Mouse (Mus musculus) kidney, embryonic 14.5 days (tissue): ENCODE results near the gene Gm11027. TPM values are rescaled to one million over a fixed set of nuclear protein-coding genes. Genes with fewer than 3 reads are reported as not detected.
"Not testable (repeated sequence)": the region's sequence is repeated elsewhere in the genome, so short reads cannot be mapped to it uniquely, and the experiment has no call there.

Source experiments
- ATAC-seq: fragments of 200-750 bp; cut with Nextera tagmentation; 2 replicates; pipeline ENCODE4 v1.8.0; 2017; ENCODE audit warnings: moderate number of reproducible peaks, mild to moderate bottlenecking, moderate TSS enrichment, moderate library complexity; ENCODE audit not compliant: low FRiP score, low TSS enrichment
- H3K27ac ChIP-seq: fragments of 300-500 bp; sonication (generic); 2 replicates; pipeline ENCODE4 v1.5.1; 2014; ENCODE audit warnings: low read depth, mild to moderate bottlenecking, low read length, moderate library complexity, mixed read lengths
- H3K27me3 ChIP-seq: fragments of 300-500 bp; sonication (generic); 2 replicates; pipeline ENCODE4 v1.6.1; 2014; ENCODE audit warnings: mild to moderate bottlenecking, low read length; ENCODE audit not compliant: control insufficient read depth, insufficient read depth
- H3K36me3 ChIP-seq: fragments of 300-500 bp; sonication (generic); 2 replicates; pipeline ENCODE4 v1.6.1; 2014; ENCODE audit warnings: low read length, mixed read lengths; ENCODE audit not compliant: control insufficient read depth, insufficient read depth
- H3K4me1 ChIP-seq: fragments of 300-500 bp; sonication (generic); 2 replicates; pipeline ENCODE4 v1.6.1; 2014; ENCODE audit warnings: low read length, mixed read lengths; ENCODE audit not compliant: control insufficient read depth, insufficient read depth
- H3K4me2 ChIP-seq: fragments of 300-500 bp; sonication (generic); replicated peaks from 2 replicates; pipeline ENCODE4 v1.6.1; 2014; ENCODE audit warnings: low read depth, mild to moderate bottlenecking, low read length
- H3K4me3 ChIP-seq: fragments of 300-500 bp; sonication (generic); 2 replicates; pipeline ENCODE4 v1.5.1; 2014; ENCODE audit warnings: mild to moderate bottlenecking, low read length
- H3K9ac ChIP-seq: fragments of 300-500 bp; sonication (generic); 2 replicates; pipeline ENCODE4 v1.6.1; 2014; ENCODE audit warnings: low read depth, mild to moderate bottlenecking, low read length, moderate library complexity
- H3K9me3 ChIP-seq: fragments of 300-500 bp; sonication (generic); 2 replicates; pipeline ENCODE4 v1.6.1; 2016; ENCODE audit warnings: low read length; ENCODE audit not compliant: control insufficient read depth
- WGBS: fragments of 180-500 bp; shearing (Covaris S2); extraction: QIAGEN DNeasy Blood & Tissue Kit; methylation state at CpG from one replicate; pipeline ENCODE4 v1.1.7; 2014; 5-methylcytosine and 5-hydroxymethylcytosine counted together
- polyA plus RNA-seq: library from polyadenylated mRNA; unstranded; fragments of >200 nt; fragmentation: Nextera tagmentation; extraction: Ambion mirVana; gene quantifications from 2 replicates; pipeline ENCODE4 v1.2.1, GENCODE M21; 2014

Gm11027 gene
- polyA plus RNA-seq = not detected in 2 replicates

DNA sequence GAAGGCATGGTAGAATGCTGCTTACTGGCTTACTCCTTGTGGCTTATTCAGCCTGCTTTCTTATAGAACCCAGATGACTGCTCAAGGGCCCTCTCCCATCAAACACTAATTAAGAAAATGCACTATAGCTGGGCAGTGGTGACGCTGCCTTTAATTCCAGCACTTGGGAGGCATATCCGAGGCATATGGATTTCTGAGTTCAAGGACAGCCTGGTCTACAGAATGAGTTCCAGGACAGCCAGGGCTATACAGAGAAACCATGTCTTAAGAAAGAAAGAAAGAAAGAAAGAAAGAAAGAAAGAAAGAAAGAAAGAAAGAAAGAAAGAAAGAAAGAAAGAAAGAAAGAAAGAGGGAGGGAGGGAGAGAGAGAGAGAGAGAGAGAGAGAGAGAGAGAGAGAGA is at the start of gene Gm11027:
Gene Gm11027 (plus strand): TSS at position 301 of the 400 bp plus-strand sequence.
- H3K9me3 ChIP-seq, H3K27me3 ChIP-seq, H3K36me3 ChIP-seq, H3K4me3 ChIP-seq, H3K27ac ChIP-seq, H3K4me1 ChIP-seq, H3K4me2 ChIP-seq, ATAC-seq, H3K9ac ChIP-seq: not testable (repeated sequence)
- 83% methylated on average over 2 of the region's 2 CpGs for whole genome bisulfite sequencing

DNA sequence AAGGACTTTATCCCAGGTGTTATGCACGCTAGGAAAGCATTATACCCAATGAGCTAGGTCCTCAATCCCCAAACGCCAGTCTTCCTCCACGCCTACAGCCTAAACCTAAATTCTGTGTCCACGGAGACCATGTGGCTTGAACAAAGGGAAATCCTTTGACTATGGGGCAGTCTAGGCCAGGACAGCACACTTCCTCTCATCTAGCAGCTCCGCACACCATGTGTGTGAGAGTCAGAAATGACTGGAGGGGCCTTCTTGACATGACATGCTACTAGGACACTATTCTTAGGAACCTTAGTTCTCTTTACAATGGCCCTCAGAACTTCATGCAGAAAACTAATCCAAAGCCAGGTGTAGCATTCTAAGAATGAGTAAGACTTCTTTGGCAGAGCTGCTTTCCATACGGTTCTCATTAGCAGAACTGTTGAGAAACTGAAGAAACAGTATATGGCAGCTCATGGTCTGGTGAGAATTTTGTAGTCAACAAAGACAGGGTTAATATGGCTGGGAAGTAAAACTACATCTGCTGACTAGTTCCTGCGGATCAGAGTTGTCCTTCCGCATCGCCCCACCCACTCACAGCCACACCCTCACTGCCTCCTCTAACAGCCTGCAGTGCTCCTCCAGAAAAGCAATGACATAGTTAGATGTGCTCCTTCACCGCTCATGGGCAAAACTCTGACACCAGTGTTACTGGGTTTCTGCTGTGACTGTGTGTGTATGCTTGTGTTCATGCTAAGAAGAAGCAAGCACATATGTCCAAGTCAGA is 48.7 kb upstream of the Gm11027 start:
- no peak for ATAC-seq
- no peak overlapping the region for H3K9ac ChIP-seq
- no peak overlapping the region for H3K4me3 ChIP-seq
- WGBS = 90% methylated on average over 10 of the region's 10 CpGs
- no peak overlapping the region for H3K4me2 ChIP-seq
- H3K36me3 ChIP-seq = peaks cover 13% of the 10 kb centered on the region; the same call in 1 of the 2 replicates
- H3K4me1 ChIP-seq = no peaks in the 10 kb centered on the region
- no peaks in the 10 kb centered on the region for H3K9me3 ChIP-seq
- no peaks in the 10 kb centered on the region for H3K27me3 ChIP-seq
- no peak overlapping the region for H3K27ac ChIP-seq

DNA sequence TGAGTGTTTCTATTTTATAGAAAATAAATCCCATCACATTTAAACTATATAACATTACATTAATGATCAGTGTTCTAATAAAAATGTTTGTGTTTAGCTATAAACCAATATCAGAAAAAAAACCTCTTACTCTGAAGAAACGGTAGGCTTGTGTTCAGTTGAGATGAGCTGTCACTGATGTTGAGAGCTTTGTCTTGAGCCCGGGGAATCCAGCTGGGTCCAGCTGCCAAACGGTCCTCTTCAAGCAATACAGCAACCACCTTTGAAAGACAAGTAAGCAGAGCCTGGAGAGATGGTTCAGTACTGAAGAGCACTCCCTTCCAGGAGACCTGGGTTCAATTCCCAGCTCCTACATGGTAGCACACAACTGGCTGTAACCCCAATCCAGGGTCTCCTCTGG is 45.7 kb upstream of the Gm11027 start:
- Histone ChIP-seq H3K4me2 (no peak overlapping the region), H3K4me3 (no peak overlapping the region), H3K9me3 (no peaks in the 10 kb centered on the region), H3K27me3 (no peaks in the 10 kb centered on the region), H3K4me1 (no peaks in the 10 kb centered on the region), H3K36me3 (peaks cover 10% of the 10 kb centered on the region; the same call in 1 of the 2 replicates), H3K27ac (no peak overlapping the region), H3K9ac (no peak overlapping the region)
- no peak for ATAC-seq
- 79% methylated on average over 3 of the region's 3 CpGs for WGBS

DNA sequence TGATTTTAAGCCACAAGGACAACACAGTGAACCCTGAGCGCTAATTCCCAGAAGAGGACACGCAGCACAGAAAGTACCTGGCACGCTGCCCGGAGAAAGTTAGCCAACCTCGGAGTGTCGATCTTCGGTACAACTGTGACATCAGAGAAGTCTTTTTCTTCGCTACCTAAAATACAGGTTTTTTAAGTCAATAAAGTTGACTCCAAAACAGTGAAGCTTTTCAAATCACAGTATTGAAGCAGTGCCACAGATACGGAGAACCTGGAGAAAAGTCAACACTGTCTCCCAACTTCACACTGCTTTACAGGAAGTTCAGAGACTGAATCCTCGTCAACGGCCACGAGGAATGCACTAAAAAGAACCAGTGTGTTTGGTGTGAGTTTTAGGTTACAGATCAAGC is 43.6 kb upstream of the Gm11027 start:
- H3K27me3 ChIP-seq = no peaks in the 10 kb centered on the region
- no peak overlapping the region for H3K4me2 ChIP-seq
- no peak overlapping the region for H3K9ac ChIP-seq
- no peaks in the 10 kb centered on the region for H3K4me1 ChIP-seq
- 69% methylated on average over 12 of the region's 12 CpGs for WGBS
- H3K4me3 ChIP-seq = no peak overlapping the region
- H3K36me3 ChIP-seq = peaks cover 3% of the 10 kb centered on the region; the same call in 1 of the 2 replicates
- no peaks in the 10 kb centered on the region for H3K9me3 ChIP-seq
- H3K27ac ChIP-seq = no peak overlapping the region
- no peak for ATAC-seq

DNA sequence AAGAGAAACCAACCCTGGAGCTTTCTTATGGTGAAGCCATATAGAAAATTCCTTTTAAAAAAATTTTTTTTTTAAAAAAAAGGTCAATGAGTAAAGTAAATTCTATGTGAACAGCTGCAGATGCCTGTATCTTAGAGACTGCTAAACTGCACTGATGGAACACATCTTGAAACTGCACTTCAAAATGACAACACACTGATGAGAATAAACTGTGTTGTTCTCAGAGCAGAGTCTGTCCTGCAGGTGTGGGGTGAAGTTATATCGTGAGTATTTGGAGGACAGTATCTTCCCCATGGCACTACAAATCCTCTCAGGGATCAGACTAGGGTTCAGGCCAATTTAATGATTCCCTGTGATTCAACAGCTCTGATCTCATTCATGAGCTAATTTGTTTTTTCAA is 43.1 kb upstream of the Gm11027 start:
- H3K4me2 ChIP-seq = no peak overlapping the region
- H3K4me1 ChIP-seq = no peaks in the 10 kb centered on the region
- H3K9me3 ChIP-seq = no peaks in the 10 kb centered on the region
- H3K36me3 ChIP-seq = peaks cover 3% of the 10 kb centered on the region; the same call in 1 of the 2 replicates
- H3K27ac ChIP-seq = no peak overlapping the region
- no peak overlapping the region for H3K4me3 ChIP-seq
- no peak for ATAC-seq
- no peak overlapping the region for H3K9ac ChIP-seq
- no peaks in the 10 kb centered on the region for H3K27me3 ChIP-seq
- 92% methylated on average over 1 of the region's 1 CpGs for WGBS

DNA sequence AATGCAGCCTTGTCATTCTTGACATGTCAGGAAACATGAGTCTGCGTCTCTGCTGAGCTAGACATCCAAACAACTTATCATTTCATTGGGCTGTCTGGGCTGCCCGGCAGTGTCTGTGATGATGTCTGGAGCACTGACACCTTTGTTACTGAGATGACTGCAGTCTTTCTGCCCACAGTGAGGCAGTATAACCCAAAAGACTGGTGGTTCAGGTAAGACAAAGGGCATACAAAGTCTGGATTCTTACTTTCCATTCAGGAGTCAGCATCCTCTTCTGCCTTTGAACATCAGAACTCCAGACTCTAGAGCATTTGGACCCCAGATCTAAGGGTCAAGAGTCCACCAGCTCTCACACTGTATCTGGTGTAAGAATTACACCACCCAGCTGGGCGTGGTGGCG is 39.8 kb upstream of the Gm11027 start:
- H3K4me2 ChIP-seq = no peak overlapping the region
- H3K27me3 ChIP-seq = no peaks in the 10 kb centered on the region
- no peaks in the 10 kb centered on the region for H3K4me1 ChIP-seq
- WGBS = 82% methylated on average over 4 of the region's 4 CpGs
- H3K4me3 ChIP-seq = no peak overlapping the region
- no peak overlapping the region for H3K27ac ChIP-seq
- H3K9me3 ChIP-seq = no peaks in the 10 kb centered on the region
- ATAC-seq = no peak
- H3K9ac ChIP-seq = no peak overlapping the region
- H3K36me3 ChIP-seq = peaks cover 6% of the 10 kb centered on the region; the same call in 1 of the 2 replicates

DNA sequence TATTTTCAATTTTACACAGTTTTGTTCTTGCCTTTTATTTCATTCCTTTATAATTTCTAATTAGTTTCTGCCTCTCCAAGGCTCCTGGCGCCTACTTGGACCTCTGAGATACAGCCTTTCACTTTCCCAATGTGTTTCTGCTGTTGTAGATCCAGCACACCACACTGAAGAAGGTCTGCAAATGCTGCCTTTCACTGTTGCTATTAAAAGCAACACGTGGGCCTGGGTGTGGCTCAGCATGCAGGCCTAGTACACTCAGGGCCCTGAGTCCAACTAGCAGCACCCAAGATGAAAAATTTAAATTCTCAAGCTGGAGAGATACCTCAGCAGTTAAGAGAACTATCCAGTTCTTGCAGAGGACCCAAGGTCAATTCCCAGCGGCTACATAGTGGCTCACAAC is 38.5 kb upstream of the Gm11027 start:
- H3K4me3 ChIP-seq = no peak overlapping the region
- H3K9ac ChIP-seq = no peak overlapping the region
- no peak overlapping the region for H3K27ac ChIP-seq
- no peak overlapping the region for H3K4me2 ChIP-seq
- H3K36me3 ChIP-seq = peaks cover 6% of the 10 kb centered on the region
- 93% methylated on average over 3 of the region's 3 CpGs for WGBS
- no peak for ATAC-seq
- no peaks in the 10 kb centered on the region for H3K4me1 ChIP-seq
- no peaks in the 10 kb centered on the region for H3K27me3 ChIP-seq
- no peaks in the 10 kb centered on the region for H3K9me3 ChIP-seq

DNA sequence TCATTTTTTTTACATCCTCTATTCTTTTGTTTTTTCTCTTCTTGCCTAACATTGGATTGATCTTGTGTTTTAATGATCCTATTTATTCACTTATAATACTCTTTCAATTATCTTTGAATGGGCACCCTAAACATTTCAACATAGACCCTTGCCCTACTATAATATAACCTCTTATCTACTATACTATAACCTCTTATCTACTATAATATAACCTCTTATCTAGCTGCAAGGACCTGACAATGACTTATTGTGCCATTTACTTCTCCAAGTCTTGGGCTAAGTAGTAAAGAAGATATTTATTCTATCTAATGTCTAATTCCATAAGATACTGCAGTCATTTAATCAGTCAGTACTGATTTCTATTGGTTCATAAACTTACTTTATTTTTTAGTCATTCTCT is 36.8 kb upstream of the Gm11027 start:
- no peaks in the 10 kb centered on the region for H3K9me3 ChIP-seq
- H3K9ac ChIP-seq = no peak overlapping the region
- H3K4me1 ChIP-seq = no peaks in the 10 kb centered on the region
- no peak overlapping the region for H3K4me2 ChIP-seq
- peaks cover 10% of the 10 kb centered on the region for H3K36me3 ChIP-seq
- H3K27me3 ChIP-seq = no peaks in the 10 kb centered on the region
- H3K27ac ChIP-seq = no peak overlapping the region
- H3K4me3 ChIP-seq = no peak overlapping the region
- ATAC-seq = no peak

DNA sequence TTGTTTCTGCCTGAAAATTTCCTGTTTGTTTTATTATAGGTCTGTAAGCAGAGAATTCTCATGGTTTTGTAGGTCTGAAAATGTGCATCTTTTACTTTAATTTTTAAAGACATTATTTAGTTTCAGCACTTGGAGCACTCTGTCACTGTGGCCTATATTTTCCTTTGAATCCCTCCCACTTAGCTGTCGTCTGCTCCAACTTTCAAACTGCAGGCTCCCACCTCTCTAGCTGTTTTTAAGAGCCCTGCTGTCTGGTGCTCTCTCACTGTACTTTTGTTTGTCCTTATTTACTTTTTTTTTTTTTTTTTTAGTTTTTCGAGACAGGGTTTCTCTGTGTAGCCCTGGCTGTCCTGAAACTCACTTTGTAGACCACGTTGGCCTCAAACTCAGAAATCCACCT is 36.4 kb upstream of the Gm11027 start:
- 88% methylated on average over 3 of the region's 3 CpGs for WGBS
- H3K36me3 ChIP-seq = peaks cover 10% of the 10 kb centered on the region
- H3K4me3 ChIP-seq = no peak overlapping the region
- H3K4me2 ChIP-seq = no peak overlapping the region
- no peak overlapping the region for H3K9ac ChIP-seq
- H3K9me3 ChIP-seq = no peaks in the 10 kb centered on the region
- H3K4me1 ChIP-seq = no peaks in the 10 kb centered on the region
- ATAC-seq = no peak
- no peaks in the 10 kb centered on the region for H3K27me3 ChIP-seq
- H3K27ac ChIP-seq = no peak overlapping the region
